Mouse (Mus musculus) stomach, postnatal 0 days (tissue): ENCODE measurements at regions not wholly inside any gene's neighbourhood (a gene's known extent, or its start where the extent isn't known, plus 50 kb on each side); places are given as distances from the start of the nearest gene placed in this dataset.

Source experiments
- CTCF ChIP-seq: IDR thresholded peaks from 2 replicates; pipeline ENCODE4 v1.5.1; 2016; ENCODE audit warnings: antibody characterized with exemption, low read depth, mild to moderate bottlenecking, moderate library complexity
- EP300 ChIP-seq: optimal IDR thresholded peaks from 2 replicates; pipeline ENCODE3; 2016; ENCODE audit warnings: antibody characterized with exemption

DNA sequence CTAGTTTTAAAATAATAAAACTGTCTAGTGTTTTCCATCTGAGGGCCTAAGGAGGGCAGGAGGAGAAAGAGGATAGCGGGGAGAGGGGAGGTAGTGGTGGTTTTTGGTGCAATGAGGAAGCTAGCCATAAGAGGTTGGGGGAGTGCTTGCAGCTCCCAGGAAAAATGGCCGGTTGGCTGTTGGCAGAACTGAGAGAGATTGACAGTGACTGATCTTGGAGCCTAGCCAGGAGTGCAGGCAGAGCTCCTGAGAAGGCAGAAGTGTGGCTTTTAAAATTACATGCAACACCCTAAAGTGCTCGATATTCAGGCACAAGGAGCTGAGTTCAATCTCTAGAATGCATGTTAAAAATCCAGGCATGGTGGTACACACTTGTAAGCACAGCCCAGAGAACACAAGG is 938.3 kb upstream of the 2610301B20Rik start:
- TF ChIP-seq CTCF, result no peak
- no peak for TF ChIP-seq EP300
